Mouse (Mus musculus): ENCODE measurements around the gene Cdkal1. TPM values are rescaled to one million over a fixed set of nuclear protein-coding genes. Genes with fewer than 3 reads are reported as not detected.
A peak's percentile ranks its signal among the peaks of the same experiment; 100 is the strongest.

Gene Cdkal1
- polyA plus RNA-seq, 1 experiment from 2014 or later: 35.4 TPM

DNA sequence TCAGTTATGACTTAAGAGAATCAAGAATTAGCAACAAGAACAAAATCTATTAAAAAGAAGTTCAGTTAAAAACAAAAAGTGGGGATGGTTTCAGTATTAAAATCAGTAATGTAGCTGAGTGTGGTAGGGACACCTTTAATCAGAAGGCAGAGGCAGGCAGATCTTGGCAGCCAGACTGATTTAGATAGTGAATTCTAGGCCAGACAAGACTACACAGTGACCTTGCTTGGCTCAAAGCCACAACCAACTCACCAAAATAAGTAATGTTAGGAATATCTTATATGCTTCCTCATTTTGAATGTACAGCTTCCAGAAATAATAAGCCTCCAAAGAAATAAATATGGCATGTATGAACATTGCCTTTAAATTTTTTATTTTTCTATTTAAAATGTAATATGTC, 301.7 kb downstream of the Cdkal1 start:
- ATAC-seq (ENCODE audit: insufficient read depth) (no peak), DNase-seq (no peak)
- H3K27ac ChIP-seq (ENCODE audit: low read depth): no peak overlapping the region
- H3K27me3 ChIP-seq (ENCODE audit: insufficient read depth, low read length): no peaks in the 10 kb centered on the region
- H3K36me3 ChIP-seq (ENCODE audit: insufficient read depth): 0 out of 2 replicates have a peak, but pooled peaks cover 5% of the 10 kb centered on the region
- H3K4me3 ChIP-seq (ENCODE audit: low read depth, low read length): no peak overlapping the region
- H3K9ac ChIP-seq: no peak overlapping the region
- no peak overlapping the region for H3K4me2 ChIP-seq
- no peak for TF ChIP-seq CTCF (IDR thresholded peaks at IDR 0.05; ENCODE audit: low read depth)
- no peaks in the 10 kb centered on the region for H3K4me1 ChIP-seq (ENCODE audit: insufficient read depth)
- H3K9me3 ChIP-seq (ENCODE audit: low read depth, low read length): no peaks in the 10 kb centered on the region

- no peak for TF ChIP-seq CTCF (IDR thresholded peaks at IDR 0.05; ENCODE audit: low read depth)
- Histone ChIP-seq H3K9ac (no peak overlapping the region), H3K4me2 (no peak overlapping the region), H3K27ac (ENCODE audit: low read depth) (no peak overlapping the region), H3K4me1 (ENCODE audit: insufficient read depth) (no peaks in the 10 kb centered on the region), H3K9me3 (ENCODE audit: low read depth, low read length) (no peaks in the 10 kb centered on the region), H3K36me3 (ENCODE audit: insufficient read depth) (0 out of 2 replicates have a peak, but pooled peaks cover 5% of the 10 kb centered on the region), H3K4me3 (ENCODE audit: low read depth, low read length) (no peak overlapping the region), H3K27me3 (ENCODE audit: insufficient read depth, low read length) (no peaks in the 10 kb centered on the region)
- ATAC-seq (ENCODE audit: insufficient read depth) (no peak), DNase-seq (no peak)
- 36% methylated on average over 5 of the region's 5 CpGs for WGBS
Observed at GRCm38 (mm10) chr13:29552322-29552870, 303.1 kb downstream of the Cdkal1 start.

GRCm38 (mm10) chr13:29550886-29551285, 304.6 kb downstream of the Cdkal1 start:
- no peak for DNase-seq

DNA sequence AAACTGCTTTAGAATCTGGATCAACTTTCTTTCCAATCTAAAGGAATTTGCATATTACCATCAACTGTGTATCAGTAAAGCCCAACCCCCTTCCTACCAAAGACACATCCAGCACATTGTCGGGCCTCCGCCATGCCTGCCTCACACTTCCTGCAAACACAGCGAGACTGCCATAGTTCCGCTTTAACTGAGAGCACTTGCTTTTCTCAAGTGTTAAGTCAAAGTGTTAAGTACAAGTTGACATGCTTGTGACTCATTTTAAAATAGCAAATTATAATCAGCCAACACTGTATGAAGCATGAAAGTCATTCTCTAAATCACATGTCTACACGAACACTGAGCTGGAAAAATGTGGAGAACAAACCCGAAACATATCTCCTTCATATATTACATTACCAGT, 305.3 kb downstream of the Cdkal1 start:
- DNase-seq: no peak
- Histone ChIP-seq H3K36me3 (ENCODE audit: insufficient read depth) (0 out of 2 replicates have a peak, but pooled peaks cover 5% of the 10 kb centered on the region), H3K27me3 (ENCODE audit: insufficient read depth, low read length) (no peaks in the 10 kb centered on the region), H3K4me1 (ENCODE audit: insufficient read depth) (no peaks in the 10 kb centered on the region), H3K4me2 (no peak overlapping the region), H3K27ac (ENCODE audit: low read depth) (no peak overlapping the region), H3K4me3 (ENCODE audit: low read depth, low read length) (no peak overlapping the region), H3K9me3 (ENCODE audit: low read depth, low read length) (no peaks in the 10 kb centered on the region), H3K9ac (no peak overlapping the region)
- TF ChIP-seq CTCF (IDR thresholded peaks at IDR 0.05; ENCODE audit: low read depth): no peak
- no peak for ATAC-seq (ENCODE audit: insufficient read depth)
- 74% methylated on average over 6 of the region's 6 CpGs for WGBS

More at GRCm38 (mm10) chr13:29550886-29551285, 304.6 kb downstream of the Cdkal1 start:
- H3K27me3 ChIP-seq (ENCODE audit: insufficient read depth, low read length): no peaks in the 10 kb centered on the region
- H3K4me3 ChIP-seq (ENCODE audit: low read depth, low read length): no peak overlapping the region
- H3K4me1 ChIP-seq (ENCODE audit: insufficient read depth): no peaks in the 10 kb centered on the region
- no peak overlapping the region for H3K4me2 ChIP-seq
- 0 out of 2 replicates have a peak, but pooled peaks cover 5% of the 10 kb centered on the region for H3K36me3 ChIP-seq (ENCODE audit: insufficient read depth)
- no peak for TF ChIP-seq CTCF (IDR thresholded peaks at IDR 0.05; ENCODE audit: low read depth)
- WGBS: 58% methylated on average over 1 of the region's 1 CpGs
- H3K27ac ChIP-seq (ENCODE audit: low read depth): no peak overlapping the region
- no peaks in the 10 kb centered on the region for H3K9me3 ChIP-seq (ENCODE audit: low read depth, low read length)
- no peak overlapping the region for H3K9ac ChIP-seq
- no peak for ATAC-seq (ENCODE audit: insufficient read depth)

DNA sequence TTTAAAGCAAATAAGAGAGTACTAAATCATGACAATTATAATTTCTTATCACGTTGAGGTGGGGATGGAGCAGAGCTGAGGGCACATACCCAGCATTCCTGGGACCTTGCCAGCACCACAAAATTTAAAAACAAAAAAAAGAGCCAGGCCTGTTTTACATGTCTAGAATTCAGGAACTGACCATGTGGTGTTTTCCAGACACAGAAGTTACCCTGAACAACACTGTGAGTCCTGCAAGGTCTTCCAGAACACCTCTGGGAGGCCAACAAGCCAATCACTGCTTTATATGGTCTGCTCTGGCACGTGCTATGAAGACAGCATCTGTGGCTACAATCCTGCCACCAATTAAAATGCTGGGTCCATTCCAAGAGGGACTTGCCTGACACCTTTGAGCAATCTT, 305.7 kb downstream of the Cdkal1 start:
- no peak overlapping the region for H3K27ac ChIP-seq (ENCODE audit: low read depth)
- H3K27me3 ChIP-seq (ENCODE audit: insufficient read depth, low read length): no peaks in the 10 kb centered on the region
- H3K4me3 ChIP-seq (ENCODE audit: low read depth, low read length): no peak overlapping the region
- 49% methylated on average over 2 of the region's 2 CpGs for WGBS
- H3K4me1 ChIP-seq (ENCODE audit: insufficient read depth): no peaks in the 10 kb centered on the region
- DNase-seq: no peak
- H3K9ac ChIP-seq: no peak overlapping the region
- H3K36me3 ChIP-seq (ENCODE audit: insufficient read depth): 0 out of 2 replicates have a peak, but pooled peaks cover 5% of the 10 kb centered on the region
- TF ChIP-seq CTCF (IDR thresholded peaks at IDR 0.05; ENCODE audit: low read depth): no peak
- no peaks in the 10 kb centered on the region for H3K9me3 ChIP-seq (ENCODE audit: low read depth, low read length)
- no peak overlapping the region for H3K4me2 ChIP-seq
- no peak for ATAC-seq (ENCODE audit: insufficient read depth)

DNA sequence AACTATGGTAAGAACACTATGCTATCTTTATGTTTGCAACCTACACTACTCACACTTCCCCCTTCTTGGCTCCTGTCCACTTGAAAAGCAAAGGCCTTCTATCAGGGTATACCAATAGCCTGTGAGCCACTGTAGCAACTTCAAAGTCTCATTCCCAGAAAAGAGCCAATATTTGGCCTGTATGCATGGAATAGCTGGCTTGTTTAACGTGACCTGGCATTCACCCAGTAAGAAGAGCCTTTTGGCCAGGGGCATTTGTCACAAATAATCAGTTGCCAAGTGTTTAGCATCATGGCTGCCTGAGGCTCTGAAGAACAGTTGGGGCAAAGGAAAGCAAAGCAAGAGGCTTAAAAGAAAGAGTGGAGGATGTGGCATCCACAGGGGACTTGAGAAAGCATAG, 317.6 kb downstream of the Cdkal1 start:
- no peak for TF ChIP-seq CTCF (IDR thresholded peaks at IDR 0.05; ENCODE audit: low read depth)
- WGBS: 24% methylated on average over 1 of the region's 1 CpGs

DNA sequence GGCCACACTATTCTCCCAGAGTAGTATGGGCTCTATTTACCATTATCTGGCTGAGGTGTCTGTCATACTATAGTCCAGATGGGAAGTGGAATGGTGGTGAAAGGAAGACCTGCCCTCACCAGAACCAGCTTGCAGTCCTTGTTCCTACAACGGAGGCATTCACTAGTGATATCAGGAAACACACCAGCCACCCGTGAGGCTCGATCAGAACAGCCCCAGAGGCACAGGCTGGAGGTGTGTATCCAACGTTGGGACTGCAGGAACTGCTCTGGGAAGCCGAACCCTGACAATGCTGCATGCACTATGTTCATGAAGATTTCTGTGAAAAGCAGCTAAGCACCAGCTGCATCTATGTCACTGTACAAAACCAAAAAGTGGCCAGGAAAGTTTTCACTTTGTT, 321.9 kb downstream of the Cdkal1 start:
- no peak for TF ChIP-seq CTCF (IDR thresholded peaks at IDR 0.05; ENCODE audit: low read depth)
- ATAC-seq (ENCODE audit: insufficient read depth) (no peak), DNase-seq (no peak)
- Histone ChIP-seq H3K4me1 (ENCODE audit: insufficient read depth) (no peaks in the 10 kb centered on the region), H3K27ac (ENCODE audit: low read depth) (no peak overlapping the region), H3K9me3 (ENCODE audit: low read depth, low read length) (no peaks in the 10 kb centered on the region), H3K4me3 (ENCODE audit: low read depth, low read length) (no peak overlapping the region), H3K4me2 (no peak overlapping the region), H3K36me3 (ENCODE audit: insufficient read depth) (no peaks in the 10 kb centered on the region), H3K9ac (no peak overlapping the region), H3K27me3 (ENCODE audit: insufficient read depth, low read length) (no peaks in the 10 kb centered on the region)
- WGBS: 58% methylated on average over 5 of the region's 5 CpGs

More for the DNA sequence above, 317.6 kb downstream of the Cdkal1 start:
- no peak overlapping the region for H3K27ac ChIP-seq (ENCODE audit: low read depth)
- no peaks in the 10 kb centered on the region for H3K36me3 ChIP-seq (ENCODE audit: insufficient read depth)
- H3K9me3 ChIP-seq (ENCODE audit: low read depth, low read length): no peaks in the 10 kb centered on the region
- H3K9ac ChIP-seq: no peak overlapping the region
- H3K27me3 ChIP-seq (ENCODE audit: insufficient read depth, low read length): no peaks in the 10 kb centered on the region
- ATAC-seq (ENCODE audit: insufficient read depth) (no peak), DNase-seq (peak; percentile 47)
- no peaks in the 10 kb centered on the region for H3K4me1 ChIP-seq (ENCODE audit: insufficient read depth)
- H3K4me3 ChIP-seq (ENCODE audit: low read depth, low read length): no peak overlapping the region
- no peak overlapping the region for H3K4me2 ChIP-seq

All from lung, embryonic 14.5 days (tissue).